Mouse (Mus musculus) neural tube, postnatal 0 days (tissue): ENCODE measurements around the gene Spink4. TPM values are rescaled to one million over a fixed set of nuclear protein-coding genes. Genes with fewer than 3 reads are reported as not detected.

Experiments
- polyA plus RNA-seq: library from polyadenylated mRNA; unstranded; fragments of >200 nt; fragmentation: Nextera tagmentation; extraction: Ambion mirVana; gene quantifications from 2 replicates; pipeline ENCODE4 v1.2.1, GENCODE M21; 2015

Spink4 gene
- polyA plus RNA-seq = not detected in 2 replicates

GRCm38 (mm10) chr4:40919785-40920184 lies at the start of gene Spink4:
Gene Spink4, plus strand, starts transcription at chr4:40920052.

GRCm38 (mm10) chr4:40948160-40948708 lies 28.4 kb downstream of the Spink4 start, which contains the start of the genes Bag1 and Chmp5:
Gene Bag1, minus strand, starts transcription at chr4:40948294.
Gene Chmp5, plus strand, starts transcription at chr4:40948407.

DNA sequence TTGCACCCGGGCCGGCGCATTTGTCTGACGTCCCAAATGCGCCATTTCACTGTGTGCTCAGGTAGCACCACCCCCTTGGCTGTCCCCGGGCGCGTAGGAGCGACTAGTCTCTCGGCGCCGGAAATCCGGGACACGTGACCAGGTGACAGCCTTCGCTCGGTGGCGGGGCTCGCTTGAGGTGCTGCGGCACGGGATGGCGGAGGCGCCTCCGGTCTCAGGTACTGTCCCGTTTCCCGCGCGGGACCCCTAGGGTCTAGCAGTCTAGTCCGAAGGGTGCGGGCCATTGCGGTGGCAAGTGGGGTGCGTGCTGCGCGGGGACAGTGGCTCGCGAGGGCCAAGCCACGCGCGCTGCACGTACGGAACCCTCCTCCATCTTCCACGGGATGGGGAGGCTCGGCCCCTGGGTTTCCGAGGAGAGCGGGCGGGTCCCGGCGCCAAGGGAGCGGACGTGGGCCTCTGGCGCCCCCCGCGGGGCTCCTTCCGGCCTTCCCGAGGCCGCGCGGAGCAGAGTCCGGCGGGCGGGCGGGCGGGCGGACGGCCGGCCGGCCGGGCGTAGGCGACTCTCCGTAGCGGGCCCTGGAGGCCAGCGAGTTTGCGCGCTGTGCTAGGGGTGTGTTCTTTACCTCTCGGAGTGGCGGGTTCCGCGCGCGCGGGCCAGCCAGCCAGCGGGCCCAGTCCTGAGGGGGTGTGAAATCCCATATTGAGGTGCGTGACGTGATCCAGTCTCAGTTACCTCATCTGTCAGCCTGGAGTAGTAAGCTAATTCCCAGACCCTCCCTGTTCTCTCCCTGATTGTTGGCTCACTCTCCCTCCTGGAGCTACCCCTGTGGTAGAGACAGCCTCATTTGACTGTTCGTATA lies 51.2 kb downstream of the Spink4 start, which contains the start of gene Nfx1:
TSS of gene Nfx1 (plus strand) at position 65 of the 860 bp plus-strand sequence.

Other genes starting within 250 kb of the Spink4 start
- gene Aptx, start 216.9 kb upstream of the Spink4 start, polyA plus RNA-seq = 33.6 and 38.3 TPM in 2 replicates
- gene Dnaja1, start 197.9 kb upstream of the Spink4 start, polyA plus RNA-seq = 563 and 606 TPM in 2 replicates
- 88.7 and 90.5 TPM in 2 replicates for gene Smu1, start 162.1 kb upstream of the Spink4 start, polyA plus RNA-seq
- 6.8 and 7.7 TPM in 2 replicates for gene B4galt1, start 66.0 kb upstream of the Spink4 start, polyA plus RNA-seq
- gene Bag1, start 28.2 kb downstream of the Spink4 start, polyA plus RNA-seq = 203 and 219 TPM in 2 replicates
- 129 and 135 TPM in 2 replicates for gene Chmp5, start 28.4 kb downstream of the Spink4 start, polyA plus RNA-seq
- gene Nfx1, start 50.9 kb downstream of the Spink4 start, polyA plus RNA-seq = 58.4 and 60.5 TPM in 2 replicates
- gene Aqp7, start 128.1 kb downstream of the Spink4 start, polyA plus RNA-seq = not detected in 2 replicates
- gene Aqp3, start 178.1 kb downstream of the Spink4 start, polyA plus RNA-seq = 0.15 TPM in 1 of 2 replicates, not detected in the other
- gene Nol6, start 204.4 kb downstream of the Spink4 start, polyA plus RNA-seq = 27.7 and 33.3 TPM in 2 replicates
- gene Ube2r2, start 215.7 kb downstream of the Spink4 start, polyA plus RNA-seq = 51.4 and 54.4 TPM in 2 replicates